26 mouse cellular contexts compared by ENCODE assay signal in genomic region chr5:72671017-72671699, GRCm38 (mm10). TPM values are rescaled to one million over a fixed set of nuclear protein-coding genes. Genes with fewer than 3 reads are reported as not detected.
DNase-seq lines count a peak whose midpoint lies in the region; ATAC-seq lines count a peak whose summit lies in the region.
"Had no signal": no experiment of that assay in that cellular context is flagged by ENCODE, and none has a peak within 500 bp of the region (broad histone marks: within the 10 kb centered on the region; RNA-seq: fewer than 3 reads in every experiment).

No protein-coding gene starts in this region.

- H3K27me3 ChIP-seq in hindbrain, embryonic 10.5 days (ENCODE audit: insufficient read depth, poor library complexity, severe bottlenecking) = no peaks in the 10 kb centered on the region
- no peaks in the 10 kb centered on the region for H3K27me3 ChIP-seq in hindbrain, embryonic 11.5 days (ENCODE audit: control insufficient read depth, insufficient read depth, low read length)
- no peaks in the 10 kb centered on the region for H3K27me3 ChIP-seq in forebrain, embryonic 10.5 days (ENCODE audit: poor library complexity, severe bottlenecking)
- H3K27me3 ChIP-seq in forebrain, embryonic 15.5 days = no peaks in the 10 kb centered on the region
- no peaks in the 10 kb centered on the region for H3K27me3 ChIP-seq in midbrain, embryonic 13.5 days
- H3K27me3 ChIP-seq: CH12.LX; embryonic facial prominence, embryonic 13.5 days; liver, embryonic 15.5 days had no signal

- no peaks in the 10 kb centered on the region for H3K9me3 ChIP-seq in hindbrain, embryonic 10.5 days
- no peaks in the 10 kb centered on the region for H3K9me3 ChIP-seq in hindbrain, embryonic 11.5 days (ENCODE audit: control insufficient read depth, low read length)
- H3K9me3 ChIP-seq in forebrain, embryonic 10.5 days = no peaks in the 10 kb centered on the region
- no peaks in the 10 kb centered on the region for H3K9me3 ChIP-seq in forebrain, embryonic 15.5 days
- H3K9me3 ChIP-seq in midbrain, embryonic 13.5 days = no peaks in the 10 kb centered on the region
- H3K9me3 ChIP-seq: embryonic facial prominence, embryonic 13.5 days; liver, embryonic 15.5 days had no signal

- 63% methylated on average over 8 of the region's 8 CpGs for WGBS in hindbrain, embryonic 10.5 days
- WGBS in hindbrain, embryonic 11.5 days = 59% methylated on average over 8 of the region's 8 CpGs
- WGBS in forebrain, embryonic 10.5 days = 57% methylated on average over 8 of the region's 8 CpGs
- WGBS in forebrain, embryonic 15.5 days = 23% methylated on average over 8 of the region's 8 CpGs
- 20% methylated on average over 8 of the region's 8 CpGs for WGBS in midbrain, embryonic 13.5 days

- peaks cover 11% of the 10 kb centered on the region for H3K4me1 ChIP-seq in hindbrain, embryonic 10.5 days (replicated peaks)
- no peaks in the 10 kb centered on the region for H3K4me1 ChIP-seq in hindbrain, embryonic 11.5 days (replicated peaks; ENCODE audit: control insufficient read depth, insufficient read depth, low read length)
- peaks cover 15% of the 10 kb centered on the region for H3K4me1 ChIP-seq in forebrain, embryonic 10.5 days
- H3K4me1 ChIP-seq in forebrain, embryonic 15.5 days = peaks cover 7% of the 10 kb centered on the region; the same call in 1 of the 2 replicates
- H3K4me1 ChIP-seq in midbrain, embryonic 13.5 days (replicated peaks) = peaks cover 19% of the 10 kb centered on the region
- H3K4me1 ChIP-seq: embryonic facial prominence, embryonic 13.5 days; liver, embryonic 15.5 days had no signal

- H3K4me2 ChIP-seq in hindbrain, embryonic 11.5 days (replicated peaks; ENCODE audit: low read depth, low read length) = no peak overlapping the region
- H3K4me2 ChIP-seq in forebrain, embryonic 15.5 days (replicated peaks) = no peak overlapping the region
- H3K4me2 ChIP-seq in midbrain, embryonic 13.5 days (replicated peaks) = no peak overlapping the region
- H3K4me2 ChIP-seq: embryonic facial prominence, embryonic 13.5 days; heart, embryonic 11.5 days; liver, embryonic 15.5 days had no signal

- DNase-seq in hindbrain, embryonic 10.5 days (ENCODE audit: low spot score) = no peak
- DNase-seq in hindbrain, embryonic 11.5 days (ENCODE audit: low spot score) = no peak
- no peak for DNase-seq in forebrain, embryonic 10.5 days (ENCODE audit: extremely low spot score, low spot score)
- DNase-seq in adrenal gland, postnatal 4 days (ENCODE audit: low spot score in 2 of 2) = no peak
- no peak for DNase-seq in urinary bladder, postnatal 10 days (ENCODE audit: low spot score)
- DNase-seq: cerebellum, adult 9-11 months; gastrocnemius, postnatal 36 days; heart, postnatal 14 days; kidney, adult 2 months; kidney, postnatal 10 days; layer of hippocampus, postnatal 36 days; lung, postnatal 10 days; spleen, adult 18-20 months; thymus, postnatal 4 days had no signal

- H3K4me3 ChIP-seq in hindbrain, embryonic 10.5 days = no peak overlapping the region
- H3K4me3 ChIP-seq in hindbrain, embryonic 11.5 days (ENCODE audit: low read depth, low read length) = no peak overlapping the region
- no peak overlapping the region for H3K4me3 ChIP-seq in forebrain, embryonic 10.5 days
- no peak overlapping the region for H3K4me3 ChIP-seq in forebrain, embryonic 15.5 days
- no peak overlapping the region for H3K4me3 ChIP-seq in midbrain, embryonic 13.5 days (replicated peaks)
- H3K4me3 ChIP-seq: embryonic facial prominence, embryonic 13.5 days; layer of hippocampus, adult 2 months; liver, embryonic 15.5 days; myocyte had no signal

- H3K36me3 ChIP-seq in hindbrain, embryonic 10.5 days = no peaks in the 10 kb centered on the region
- H3K36me3 ChIP-seq in hindbrain, embryonic 11.5 days (ENCODE audit: control insufficient read depth, insufficient read depth, low read length) = no peaks in the 10 kb centered on the region
- H3K36me3 ChIP-seq in forebrain, embryonic 10.5 days (replicated peaks) = no peaks in the 10 kb centered on the region
- H3K36me3 ChIP-seq in forebrain, embryonic 15.5 days = no peaks in the 10 kb centered on the region
- H3K36me3 ChIP-seq in midbrain, embryonic 13.5 days = no peaks in the 10 kb centered on the region
- H3K36me3 ChIP-seq: embryonic facial prominence, embryonic 13.5 days; liver, embryonic 15.5 days had no signal

- H3K9ac ChIP-seq in hindbrain, embryonic 11.5 days (ENCODE audit: low read depth, low read length) = no peak overlapping the region
- H3K9ac ChIP-seq in forebrain, embryonic 15.5 days (replicated peaks) = no peak overlapping the region
- no peak overlapping the region for H3K9ac ChIP-seq in midbrain, embryonic 13.5 days (replicated peaks)
- H3K9ac ChIP-seq: embryonic facial prominence, embryonic 13.5 days; liver, embryonic 15.5 days had no signal

- no peak for ATAC-seq in hindbrain, embryonic 11.5 days (ENCODE audit: low FRiP score)
- ATAC-seq in forebrain, embryonic 15.5 days (replicated peaks) = peak; percentile 43
- ATAC-seq in midbrain, embryonic 13.5 days = peak; percentile 87
- ATAC-seq: inflammation-experienced regulatory T-cells, adult 6 months had no signal

- H3K27ac ChIP-seq in hindbrain, embryonic 10.5 days = peak overlapping the region; percentile 35; the same call in 1 of the 2 replicates
- no peak overlapping the region for H3K27ac ChIP-seq in hindbrain, embryonic 11.5 days (ENCODE audit: low read depth, low read length)
- H3K27ac ChIP-seq in forebrain, embryonic 10.5 days = peak overlapping the region; percentile 44; the same call in 1 of the 2 replicates
- no peak overlapping the region for H3K27ac ChIP-seq in forebrain, embryonic 15.5 days (replicated peaks)
- H3K27ac ChIP-seq in midbrain, embryonic 13.5 days = 0 out of 2 replicates have a peak overlapping the region, but pooled peaks have one; percentile 14
- H3K27ac ChIP-seq: embryonic facial prominence, embryonic 13.5 days; layer of hippocampus, adult 2 months; liver, embryonic 15.5 days had no signal

RNA-seq across cellular contexts. Expression of gene Nipal1, which starts 23.6 kb away (rescaled TPM):
- 0.44 TPM in 1 of 2 replicates, not detected in the other for polyA plus RNA-seq in hindbrain, embryonic 10.5 days (2016; fragmentation: Nextera tagmentation; extraction: Ambion mirVana)
- polyA plus RNA-seq in hindbrain, embryonic 11.5 days (2014; fragmentation: Nextera tagmentation; extraction: Ambion mirVana) = 0.36 and 0.45 TPM in 2 replicates
- polyA plus RNA-seq in forebrain, embryonic 10.5 days (2016; fragmentation: Nextera tagmentation; extraction: Ambion mirVana) = 0.16 and 0.33 TPM in 2 replicates
- 0.42 and 0.69 TPM in 2 replicates for polyA plus RNA-seq in forebrain, embryonic 15.5 days (2015; fragmentation: Nextera tagmentation; extraction: Ambion mirVana)
- 0.79 and 1.5 TPM in 2 replicates for polyA plus RNA-seq in midbrain, embryonic 13.5 days (2015; fragmentation: Nextera tagmentation; extraction: Ambion mirVana)
- 1 to 10 TPM; 3.9 to 6.7 TPM for total RNA-seq in adrenal gland, postnatal 4 days (2021)
- total RNA-seq: CH12.LX; gastrocnemius, postnatal 36 days; layer of hippocampus, adult 2 months; layer of hippocampus, postnatal 36 days; left cerebral cortex, postnatal 25 days; MEL had no signal

RNA-seq across cellular contexts. Expression of gene Cnga1, which starts 27.1 kb away (rescaled TPM):
- not detected in 2 replicates for polyA plus RNA-seq in hindbrain, embryonic 10.5 days (2016; fragmentation: Nextera tagmentation; extraction: Ambion mirVana)
- polyA plus RNA-seq in hindbrain, embryonic 11.5 days (2014; fragmentation: Nextera tagmentation; extraction: Ambion mirVana) = not detected in 2 replicates
- not detected in 2 replicates for polyA plus RNA-seq in forebrain, embryonic 10.5 days (2016; fragmentation: Nextera tagmentation; extraction: Ambion mirVana)
- polyA plus RNA-seq in forebrain, embryonic 15.5 days (2015; fragmentation: Nextera tagmentation; extraction: Ambion mirVana) = not detected in 2 replicates
- not detected in 2 replicates for polyA plus RNA-seq in midbrain, embryonic 13.5 days (2015; fragmentation: Nextera tagmentation; extraction: Ambion mirVana)
- not detected for total RNA-seq in adrenal gland, postnatal 4 days (2021)
- total RNA-seq: CH12.LX; gastrocnemius, postnatal 36 days; layer of hippocampus, adult 2 months; layer of hippocampus, postnatal 36 days; left cerebral cortex, postnatal 25 days; MEL had no signal
- polyA plus RNA-seq: embryonic facial prominence, embryonic 13.5 days; heart, embryonic 11.5 days; kidney, adult 2 months; liver, embryonic 15.5 days; myocyte; neural tube, embryonic 14.5 days had no signal

Comparison
In these comparisons a context has a peak if more than half of its experiments do, and no peak if none do; other contexts are left out.
1. H3K27ac ChIP-seq: peak in hindbrain, embryonic 10.5 days (single experiment), forebrain, embryonic 10.5 days (single experiment) and midbrain, embryonic 13.5 days (single experiment); none in hindbrain, embryonic 11.5 days (single experiment) and forebrain, embryonic 15.5 days (single experiment).